Mouse (Mus musculus) hindbrain, embryonic 16.5 days (tissue): ENCODE measurements at regions not wholly inside any gene's neighbourhood (a gene's known extent, or its start where the extent isn't known, plus 50 kb on each side); places are given as distances from the start of the nearest gene placed in this dataset.

Experiments used
- ATAC-seq: fragments of 200-750 bp; cut with Nextera tagmentation; 2 replicates; pipeline ENCODE4 v1.8.0; 2017; ENCODE audit warnings: moderate TSS enrichment, moderate library complexity
- H3K27ac ChIP-seq: fragments of 300-500 bp; sonication (generic); 2 replicates; pipeline ENCODE4 v1.5.1; 2014; ENCODE audit warnings: low read depth, mild to moderate bottlenecking, control low read depth, low read length, moderate library complexity
- H3K27me3 ChIP-seq: fragments of 300-500 bp; sonication (generic); replicated peaks from 2 replicates; pipeline ENCODE4 v1.6.1; 2014; ENCODE audit warnings: low read length; ENCODE audit not compliant: control insufficient read depth, insufficient read depth
- H3K36me3 ChIP-seq: fragments of 300-500 bp; sonication (generic); 2 replicates; pipeline ENCODE4 v1.6.1; 2014; ENCODE audit warnings: mild to moderate bottlenecking, low read length, moderate library complexity, mixed read lengths; ENCODE audit not compliant: control insufficient read depth, insufficient read depth
- H3K4me1 ChIP-seq: fragments of 300-500 bp; sonication (generic); 2 replicates; pipeline ENCODE4 v1.6.1; 2014; ENCODE audit warnings: low read depth, low read length; ENCODE audit not compliant: control insufficient read depth, insufficient read depth
- H3K4me2 ChIP-seq: fragments of 300-500 bp; sonication (generic); 2 replicates; pipeline ENCODE4 v1.6.1; 2014; ENCODE audit warnings: mild to moderate bottlenecking, low read length, control low read depth, moderate library complexity
- H3K4me3 ChIP-seq: fragments of 300-500 bp; sonication (generic); 2 replicates; pipeline ENCODE4 v1.5.1; 2014; ENCODE audit warnings: mild to moderate bottlenecking, low read length, control low read depth, moderate library complexity
- H3K9ac ChIP-seq: fragments of 300-500 bp; sonication (generic); 2 replicates; pipeline ENCODE4 v1.6.1; 2014; ENCODE audit warnings: low read depth, mild to moderate bottlenecking, control low read depth, low read length, moderate library complexity
- H3K9me3 ChIP-seq: fragments of 300-500 bp; sonication (generic); 2 replicates; pipeline ENCODE4 v1.6.1; 2014; ENCODE audit warnings: mild to moderate bottlenecking, low read length, moderate library complexity; ENCODE audit not compliant: control insufficient read depth
- WGBS: fragments of 180-500 bp; shearing (Covaris S2); extraction: QIAGEN DNeasy Blood & Tissue Kit; methylation state at CpG from one replicate; pipeline ENCODE4 v1.1.7; 2014; 5-methylcytosine and 5-hydroxymethylcytosine counted together

DNA sequence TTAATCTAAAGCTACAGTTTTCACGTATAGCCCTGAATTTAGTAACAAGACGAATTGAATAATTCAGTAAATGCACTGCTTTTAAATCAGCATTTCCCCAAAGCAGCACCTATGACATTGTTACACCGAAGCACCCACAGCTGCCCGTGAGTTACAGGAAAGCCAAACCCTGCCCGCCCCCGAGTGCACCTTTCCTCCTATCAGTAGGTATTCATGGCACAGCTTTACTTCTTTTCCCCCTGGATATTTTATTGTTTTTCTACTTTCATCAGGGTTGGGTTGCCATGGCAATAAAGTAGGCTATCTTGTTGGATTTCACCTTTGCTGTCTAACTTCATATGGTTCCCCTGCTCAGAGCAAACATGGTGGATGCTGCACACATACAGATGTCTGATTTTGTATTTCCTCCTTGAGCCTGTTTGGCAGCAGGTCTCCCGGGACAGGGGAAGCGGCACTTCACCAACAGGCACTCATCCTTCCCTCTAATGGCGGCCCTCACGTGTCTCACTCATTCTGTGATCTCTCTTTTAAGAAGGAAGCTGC is 273.5 kb downstream of the Amy2a5 start:
- Histone ChIP-seq H3K9ac (no peak overlapping the region), H3K27ac (no peak overlapping the region), H3K27me3 (no peaks in the 10 kb centered on the region), H3K9me3 (no peaks in the 10 kb centered on the region), H3K4me2 (no peak overlapping the region), H3K36me3 (no peaks in the 10 kb centered on the region), H3K4me3 (no peak overlapping the region), H3K4me1 (no peaks in the 10 kb centered on the region)
- WGBS = 67% methylated on average over 10 of the region's 10 CpGs
- ATAC-seq = peak; percentile 52; the same call in 1 of the 2 replicates

DNA sequence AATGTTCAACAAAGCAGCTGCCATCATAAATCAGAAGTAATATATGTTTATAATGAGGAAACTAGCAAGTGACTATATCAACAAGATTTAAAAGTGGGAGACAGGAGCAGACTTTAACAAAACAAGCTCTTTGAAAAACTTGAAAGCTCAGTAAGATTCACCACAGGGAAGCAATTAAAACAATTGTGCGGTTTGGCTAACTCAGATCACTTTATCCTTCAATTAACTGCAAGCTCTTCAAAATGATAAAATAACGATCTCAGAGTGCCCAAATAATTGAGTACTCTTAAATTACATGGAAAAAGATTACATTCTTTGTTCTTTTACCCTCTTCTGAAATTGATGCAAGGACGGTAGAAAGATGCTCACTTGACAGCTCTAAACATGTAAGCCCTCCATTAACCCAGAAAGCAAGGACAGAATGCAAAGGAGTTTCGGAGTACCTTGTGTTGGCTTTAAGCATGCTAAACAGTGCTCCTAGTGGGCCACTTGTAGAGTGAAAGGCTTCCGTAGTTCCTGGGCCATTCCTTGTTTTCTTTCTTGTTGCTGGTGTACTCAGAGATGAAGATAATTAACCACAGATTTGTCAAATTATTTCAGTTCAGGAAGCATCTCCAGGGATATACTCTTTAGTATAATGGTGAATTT is 305.1 kb downstream of the Amy2a5 start:
- no peaks in the 10 kb centered on the region for H3K4me1 ChIP-seq
- no peak overlapping the region for H3K4me2 ChIP-seq
- H3K27ac ChIP-seq = no peak overlapping the region
- no peak overlapping the region for H3K9ac ChIP-seq
- no peaks in the 10 kb centered on the region for H3K27me3 ChIP-seq
- no peaks in the 10 kb centered on the region for H3K36me3 ChIP-seq
- WGBS = 52% methylated on average over 5 of the region's 5 CpGs
- no peak for ATAC-seq
- H3K9me3 ChIP-seq = no peaks in the 10 kb centered on the region
- H3K4me3 ChIP-seq = no peak overlapping the region

DNA sequence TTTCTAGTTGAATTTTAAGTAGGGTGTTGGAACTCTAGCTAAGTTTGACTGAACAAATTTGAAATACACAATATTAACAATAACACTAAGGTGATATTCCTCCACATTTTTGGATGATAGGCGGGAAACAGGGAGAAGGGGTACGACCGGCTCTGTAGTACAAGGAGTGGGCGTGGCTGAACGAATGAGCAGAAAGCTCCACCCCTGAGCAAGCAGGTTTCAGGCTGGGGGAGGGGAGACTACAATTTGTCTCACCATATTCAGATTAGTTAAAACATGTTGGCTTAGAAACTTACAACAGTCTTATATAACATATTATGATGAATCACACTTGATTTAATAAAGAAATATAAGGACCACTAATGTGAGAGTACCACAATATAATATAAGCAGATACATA is 306.4 kb downstream of the Amy2a5 start:
- no peak for ATAC-seq
- WGBS = 18% methylated on average over 5 of the region's 5 CpGs
- no peak overlapping the region for H3K4me2 ChIP-seq

GRCm38 (mm10) chr3:112942036-112942626 is 316.5 kb downstream of the Amy2a5 start:
- no peak overlapping the region for H3K4me2 ChIP-seq
- no peak overlapping the region for H3K9ac ChIP-seq
- 64% methylated on average over 4 of the region's 4 CpGs for WGBS
- H3K4me1 ChIP-seq = no peaks in the 10 kb centered on the region
- ATAC-seq = peak; percentile 52
- no peak overlapping the region for H3K4me3 ChIP-seq
- no peak overlapping the region for H3K27ac ChIP-seq
- no peaks in the 10 kb centered on the region for H3K9me3 ChIP-seq
- H3K27me3 ChIP-seq = no peaks in the 10 kb centered on the region
- H3K36me3 ChIP-seq = no peaks in the 10 kb centered on the region

More for the DNA sequence above, 306.4 kb downstream of the Amy2a5 start:
- Histone ChIP-seq H3K4me3 (no peak overlapping the region), H3K36me3 (no peaks in the 10 kb centered on the region), H3K4me1 (no peaks in the 10 kb centered on the region), H3K27me3 (no peaks in the 10 kb centered on the region), H3K9ac (no peak overlapping the region), H3K9me3 (no peaks in the 10 kb centered on the region), H3K27ac (no peak overlapping the region)
